Mouse (Mus musculus) induced T-regulatory cell, adult 2 months (primary cell): ENCODE data around the gene Ntrk3.

Source experiments
- DNase-seq: peaks from one replicate; pipeline ENCODE4 v3.0.0-alpha.2; 2012; ENCODE audit warnings: low read depth

Gene Ntrk3

DNA sequence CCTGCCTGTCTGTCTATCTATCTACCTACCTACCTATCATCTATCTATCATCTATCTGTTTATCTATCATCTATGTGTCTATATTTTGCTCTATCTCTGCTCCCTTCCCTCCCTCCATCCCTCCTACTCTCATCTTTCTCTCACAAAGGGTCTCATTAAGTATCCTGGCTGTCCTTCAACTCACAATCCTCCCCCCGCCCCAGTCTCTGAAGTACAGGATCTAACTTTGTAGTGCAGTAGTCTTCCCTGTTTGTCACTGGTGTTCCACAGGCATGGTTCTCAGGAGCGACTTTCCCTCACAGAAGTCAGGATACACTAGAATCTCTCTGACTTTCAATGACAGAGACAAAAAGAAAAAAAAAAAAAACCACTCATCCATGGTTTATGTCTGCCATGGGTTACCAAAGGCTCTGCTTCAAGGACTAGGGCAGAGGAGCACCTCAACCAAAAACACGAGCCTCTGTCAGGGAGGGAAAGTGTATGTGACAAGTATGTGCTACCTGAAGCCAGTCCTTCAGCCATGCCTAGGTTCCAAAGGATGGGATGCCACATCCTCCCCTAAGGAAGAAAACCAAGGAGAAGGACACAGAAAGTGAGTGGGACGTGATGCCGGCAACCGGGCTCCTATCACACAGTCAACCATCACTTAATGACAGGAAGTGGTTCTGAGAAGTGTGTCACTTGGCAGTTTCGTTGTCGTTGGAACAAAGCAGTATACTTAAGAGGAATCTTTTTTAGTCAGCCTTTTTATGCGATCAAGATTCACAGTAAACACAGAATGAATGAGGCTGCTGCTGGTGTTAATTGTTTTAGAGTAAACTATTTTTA is 16.6 kb downstream of the Ntrk3 start:
- peak; percentile 86 for DNase-seq

DNA sequence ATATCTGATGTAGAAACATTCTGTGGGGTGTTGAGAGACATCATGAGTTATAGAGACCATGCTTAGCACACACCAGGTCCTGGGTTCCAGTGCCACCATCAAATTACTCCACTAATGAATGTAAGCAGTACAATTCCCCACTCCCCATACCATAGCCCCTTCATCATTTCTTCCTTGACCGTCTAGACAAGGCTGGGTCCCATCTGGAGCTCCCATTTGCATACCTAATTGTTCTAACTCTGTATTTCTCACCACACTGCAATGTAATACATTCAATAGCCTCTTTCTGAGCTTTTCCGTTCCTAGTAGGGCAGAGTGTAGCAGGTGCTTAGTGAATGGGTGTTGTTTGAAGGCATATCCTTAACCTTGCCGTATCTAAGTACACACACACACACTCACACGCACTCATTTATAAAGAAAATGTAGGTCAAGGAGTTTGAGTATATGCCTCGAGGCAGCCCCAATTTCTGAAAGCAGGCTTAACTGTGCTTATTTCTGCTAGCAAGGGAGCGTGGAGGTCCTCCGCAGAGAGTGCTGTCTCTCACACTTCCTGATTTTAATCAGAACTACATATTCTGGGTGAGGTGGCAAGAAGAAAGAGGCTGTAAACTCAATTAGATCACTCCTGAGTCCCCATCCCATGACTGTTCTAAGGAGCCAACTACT is 17.9 kb downstream of the Ntrk3 start:
- peak; percentile 55 for DNase-seq

DNA sequence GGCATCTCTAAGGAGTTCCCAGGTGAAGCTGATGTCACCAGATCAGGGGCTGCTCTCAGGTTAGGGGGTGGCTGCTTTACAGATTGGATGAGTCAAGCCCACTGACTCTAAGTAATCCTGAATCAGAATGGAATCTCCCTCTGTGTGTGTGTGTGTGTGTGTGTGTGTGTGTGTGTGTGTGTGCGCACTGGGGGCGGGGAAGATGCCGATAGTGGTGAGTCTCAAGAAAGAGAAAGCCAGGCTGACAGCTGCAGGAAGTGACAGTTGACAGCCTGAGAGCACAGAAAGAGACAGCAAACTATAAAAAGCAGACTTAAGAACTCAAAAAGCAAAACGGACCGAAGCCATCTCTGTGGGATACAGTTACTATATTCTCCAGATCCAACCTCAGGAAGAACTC is 18.7 kb downstream of the Ntrk3 start:
- DNase-seq: peak; percentile 76

DNA sequence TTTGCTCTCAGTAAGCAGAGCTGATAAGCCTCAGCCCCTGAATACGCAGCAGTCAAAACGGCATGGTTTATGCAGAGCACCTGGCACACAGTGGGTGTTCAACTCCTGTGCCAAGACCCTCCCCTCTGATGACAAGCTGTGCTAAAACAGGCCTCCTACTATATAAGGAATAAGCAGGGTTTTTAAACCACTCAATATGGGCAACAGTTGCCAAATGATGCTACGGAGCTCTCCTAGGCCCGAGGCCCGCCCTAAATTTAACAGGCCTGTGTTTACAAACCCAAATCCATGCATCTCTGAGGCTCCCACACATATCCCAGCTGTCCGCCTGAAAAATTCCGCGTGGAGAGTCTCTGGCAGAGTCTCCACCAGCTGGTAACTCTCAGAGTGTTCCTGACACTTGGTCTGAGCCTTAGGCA is 19.6 kb downstream of the Ntrk3 start:
- no peak for DNase-seq

DNA sequence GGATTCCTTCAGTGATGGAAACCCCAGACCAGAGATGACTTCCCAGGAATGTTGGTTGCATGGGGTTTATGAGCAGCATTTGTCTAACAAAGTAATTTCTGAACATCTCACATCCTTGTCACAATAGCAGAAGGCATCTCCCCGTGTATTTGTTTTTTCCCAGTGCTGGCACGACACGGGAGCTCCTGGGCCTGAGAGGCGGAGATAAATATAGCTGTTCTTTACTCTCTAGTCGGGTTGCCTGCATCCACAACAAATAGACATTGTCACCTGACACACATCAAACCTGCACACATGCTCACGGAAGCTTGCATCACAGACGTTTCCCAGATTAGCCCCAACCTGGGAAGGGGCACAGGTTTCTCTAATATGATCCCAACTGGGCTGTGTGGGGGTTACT is 30.1 kb downstream of the Ntrk3 start:
- no peak for DNase-seq

DNA sequence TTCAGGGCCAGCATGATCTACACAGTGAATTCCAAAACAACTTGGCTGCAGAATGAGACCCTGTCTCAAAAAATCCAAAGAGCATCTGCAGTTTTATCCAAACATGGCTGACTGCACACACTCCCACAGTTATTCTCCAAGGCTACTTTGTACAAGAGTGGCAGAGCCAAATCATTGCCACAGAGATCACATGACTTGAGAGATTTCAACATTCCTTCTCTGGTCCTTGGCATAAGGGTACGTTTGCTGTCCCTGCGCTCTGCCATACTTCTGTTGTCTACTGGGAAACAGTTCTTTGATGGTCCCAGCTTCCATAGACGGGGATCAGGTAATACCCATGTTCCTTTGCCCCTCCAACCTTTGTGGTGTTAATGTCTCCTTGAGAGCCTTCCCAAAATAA is 30.7 kb downstream of the Ntrk3 start:
- DNase-seq: no peak

DNA sequence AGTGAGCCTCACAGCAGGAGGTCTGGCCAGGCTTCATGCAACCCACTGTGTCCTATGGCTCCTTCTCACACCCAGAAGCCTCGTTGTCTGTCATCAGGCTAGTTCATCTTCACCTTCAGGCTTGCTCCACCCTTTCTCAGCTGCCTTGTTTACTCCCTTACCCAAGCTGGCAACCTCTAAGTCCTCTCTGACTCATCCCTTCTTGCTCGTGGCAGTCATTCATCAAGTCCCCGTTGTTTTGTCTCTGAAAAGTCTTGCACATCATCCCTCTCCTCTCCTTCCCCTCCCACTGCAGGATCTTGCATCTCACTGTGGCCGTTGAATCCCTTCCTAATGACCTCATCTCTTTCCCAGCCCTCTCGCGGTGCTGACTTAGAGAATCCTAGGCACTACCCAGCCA is 35.1 kb downstream of the Ntrk3 start:
- no peak for DNase-seq

DNA sequence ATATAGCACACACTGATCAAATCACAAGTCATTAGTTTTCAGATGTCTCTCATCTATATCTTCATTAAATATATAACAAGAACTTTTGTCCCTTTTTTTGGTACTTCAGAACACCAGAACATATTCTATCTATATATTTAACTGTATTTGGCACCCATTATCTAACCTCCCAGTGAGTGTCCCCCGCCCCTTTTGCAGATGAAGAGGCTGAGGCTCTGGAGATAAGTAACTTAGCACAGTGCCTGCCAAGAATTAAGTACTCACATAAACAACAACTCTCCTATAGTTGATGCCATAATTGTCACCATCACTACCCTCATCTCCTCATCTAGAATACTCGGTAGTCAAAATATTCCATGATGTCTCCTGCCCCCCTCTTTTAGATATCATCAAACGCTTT is 42.6 kb downstream of the Ntrk3 start:
- DNase-seq: no peak

DNA sequence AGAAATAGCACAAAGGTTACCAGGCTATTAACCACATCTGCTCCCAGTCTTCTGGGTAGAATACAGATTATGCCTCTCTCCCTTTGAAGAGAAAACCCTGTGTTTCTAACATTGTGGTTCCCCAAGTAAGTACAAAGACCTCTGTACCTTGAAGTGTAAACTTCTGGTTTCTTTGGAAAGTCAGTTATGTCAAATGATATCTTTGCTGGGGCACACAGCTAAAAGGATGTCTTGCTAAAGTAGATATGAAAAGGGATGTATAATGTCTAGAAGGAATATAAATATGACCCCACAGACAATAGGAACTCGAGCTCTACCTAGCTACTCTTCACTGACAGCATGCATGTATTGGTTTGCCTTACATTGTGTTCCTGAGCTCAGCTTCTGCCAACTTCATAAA is 44.7 kb downstream of the Ntrk3 start:
- no peak for DNase-seq

DNA sequence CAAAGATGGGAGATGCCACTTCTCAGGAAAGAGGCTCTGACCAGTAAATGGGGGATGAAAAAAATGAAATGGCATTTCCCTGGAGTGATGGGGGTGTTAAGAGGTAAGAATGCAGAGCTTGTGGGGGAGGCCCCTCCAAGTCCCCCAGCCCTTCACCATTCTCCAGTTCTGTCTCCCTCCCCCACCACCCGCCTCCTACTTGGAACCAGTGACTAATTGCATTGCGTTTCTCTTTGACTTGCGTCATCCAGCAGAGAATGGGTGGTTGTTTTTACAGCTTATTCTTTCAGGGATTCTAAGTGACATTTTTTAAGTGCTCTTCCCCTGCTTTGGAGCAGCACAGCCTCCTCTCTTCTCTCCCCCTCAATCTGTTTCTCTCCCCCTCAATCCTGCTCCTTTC is 46.9 kb downstream of the Ntrk3 start:
- DNase-seq: no peak

DNA sequence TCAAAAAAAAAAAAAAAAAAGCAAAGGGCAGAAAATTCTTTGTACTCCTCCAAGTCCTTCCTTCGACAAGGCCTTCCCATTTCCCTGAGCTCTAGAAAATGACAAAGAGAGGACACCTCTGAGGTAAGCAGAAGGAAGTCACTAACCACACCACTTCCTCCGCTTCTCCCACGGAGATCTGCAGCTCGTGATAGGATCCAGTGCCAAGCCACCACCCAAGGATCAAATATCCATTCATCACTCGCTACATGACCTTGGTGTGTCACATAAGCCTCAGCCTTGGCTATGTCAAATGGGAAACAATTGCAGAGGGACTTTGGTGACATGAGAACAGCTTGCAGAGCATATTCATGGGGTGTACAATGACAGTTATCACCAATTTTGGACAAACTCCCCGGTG is 52.9 kb downstream of the Ntrk3 start:
- DNase-seq: peak; percentile 7

DNA sequence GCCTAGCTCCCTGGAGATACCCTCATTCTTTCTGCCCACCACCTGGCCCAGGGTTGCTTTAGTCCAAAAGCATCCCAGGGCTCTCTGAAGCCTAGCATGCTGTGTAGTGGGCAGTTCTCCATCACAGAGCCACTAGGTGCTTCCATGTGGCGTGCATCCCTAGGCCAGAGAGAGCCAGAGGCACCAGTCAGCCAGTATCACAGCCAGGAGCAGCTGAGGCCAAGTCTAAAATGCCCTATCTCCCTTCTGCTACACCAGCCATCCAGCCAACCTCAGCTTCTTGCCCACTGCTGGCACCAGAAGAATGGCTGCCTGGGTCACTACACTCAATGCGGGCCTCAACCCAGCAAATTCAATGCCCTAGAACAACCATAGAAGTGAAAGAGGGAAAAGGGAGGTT is 56.9 kb downstream of the Ntrk3 start:
- DNase-seq: no peak

DNA sequence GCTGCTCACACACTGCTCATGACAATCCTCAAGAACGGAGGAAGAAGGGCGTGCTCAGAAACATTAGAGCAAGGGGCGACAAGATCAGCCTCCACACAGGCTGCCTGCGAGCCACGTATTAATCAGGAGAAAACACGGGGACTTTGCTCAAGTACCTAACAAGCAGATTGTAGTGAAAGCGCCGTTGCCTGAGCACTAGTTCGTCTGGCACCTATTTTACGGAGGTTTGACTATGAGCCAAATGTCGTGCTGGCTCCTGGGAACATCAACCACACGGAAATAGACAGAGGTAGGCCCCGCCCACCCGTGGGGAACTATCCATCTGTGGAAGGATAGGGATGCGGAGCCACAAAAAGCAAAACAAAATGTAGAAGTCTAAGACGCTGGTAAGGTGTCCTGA is 68.4 kb downstream of the Ntrk3 start:
- no peak for DNase-seq

DNA sequence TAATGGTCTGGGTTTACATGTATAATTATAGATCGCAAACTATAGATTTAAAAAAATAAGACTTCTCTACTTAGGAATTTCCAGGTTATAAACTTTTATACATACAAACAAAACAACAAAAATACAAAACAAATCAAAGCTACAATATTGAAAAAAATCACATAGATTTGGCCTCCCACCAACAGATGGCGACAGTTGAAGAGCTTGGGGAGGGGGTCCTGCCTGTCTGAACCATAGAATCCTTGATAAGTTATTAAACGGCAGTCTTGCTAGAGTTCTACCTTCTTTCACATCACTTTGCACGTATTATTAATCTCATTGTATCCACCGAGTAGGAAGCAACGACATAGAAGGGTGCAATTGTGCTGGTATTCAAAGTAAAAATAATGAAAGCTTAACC is 68.9 kb downstream of the Ntrk3 start:
- DNase-seq: peak; percentile 24

DNA sequence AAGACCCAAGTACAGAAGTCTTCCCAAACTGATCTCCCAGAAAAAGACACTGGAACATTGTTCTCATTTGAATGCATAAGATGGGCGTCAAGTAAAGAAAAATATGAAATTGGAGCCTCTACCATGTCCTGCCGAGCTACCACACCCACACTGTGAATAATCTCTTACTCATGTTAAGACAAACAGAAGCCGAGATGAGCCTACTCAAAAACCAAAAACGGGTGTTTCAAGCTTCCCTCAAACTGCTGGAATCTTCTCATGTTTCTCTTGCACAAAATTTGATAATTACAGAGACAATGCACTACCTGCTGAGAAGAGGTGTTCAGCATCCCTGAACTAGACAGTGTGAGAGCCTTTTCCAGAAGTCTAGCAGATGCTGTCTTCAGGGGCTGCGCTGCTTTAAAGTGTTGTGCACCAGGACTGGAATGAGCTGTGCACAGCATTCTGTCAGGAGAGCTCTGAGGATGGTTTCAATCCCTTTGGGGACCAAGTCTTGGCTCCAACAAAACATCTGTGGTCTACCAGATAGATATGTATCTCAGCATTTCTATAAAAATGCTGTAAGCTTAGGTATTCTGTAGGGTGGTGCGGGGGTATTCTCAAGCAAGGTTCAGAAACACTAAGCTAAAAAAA is 69.7 kb downstream of the Ntrk3 start:
- no peak for DNase-seq

DNA sequence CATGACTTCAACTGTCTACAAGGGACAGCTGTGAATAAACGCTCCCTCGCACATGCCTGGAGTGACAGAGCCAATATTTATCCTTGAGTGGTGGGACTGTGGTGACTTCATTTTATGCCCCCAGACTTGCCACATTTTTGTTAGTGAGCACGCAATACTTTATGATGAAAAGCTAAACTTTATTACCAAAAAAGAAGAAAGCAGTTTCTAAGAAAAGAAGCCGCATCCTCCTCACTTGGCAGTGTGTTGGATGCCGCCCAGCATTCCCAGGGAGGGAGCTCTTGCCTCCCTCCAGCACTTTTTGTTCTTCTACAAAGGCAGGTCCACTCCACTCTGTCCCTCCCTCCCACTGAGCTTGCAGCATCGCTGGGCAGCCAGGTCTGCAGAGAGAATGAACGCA is 77.0 kb downstream of the Ntrk3 start:
- DNase-seq: no peak

DNA sequence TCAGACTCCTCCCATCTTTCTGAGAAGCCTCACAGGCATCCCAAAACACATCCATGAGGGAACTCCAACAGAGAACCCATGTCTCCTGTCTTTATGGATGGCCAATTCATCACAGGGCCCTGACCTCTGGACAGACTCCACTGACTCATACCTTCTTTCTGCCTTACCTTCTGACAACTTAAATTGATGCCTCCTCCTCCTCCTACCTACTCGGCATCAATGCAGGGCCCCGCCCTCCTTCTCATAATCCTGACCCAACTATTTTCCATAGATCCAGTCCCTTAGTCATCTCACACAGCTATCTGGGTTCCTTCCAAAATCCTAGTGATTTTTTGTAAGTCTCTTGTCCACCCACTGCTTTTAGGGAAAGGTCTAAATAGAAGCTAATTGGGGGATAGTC is 78.0 kb downstream of the Ntrk3 start:
- no peak for DNase-seq

DNA sequence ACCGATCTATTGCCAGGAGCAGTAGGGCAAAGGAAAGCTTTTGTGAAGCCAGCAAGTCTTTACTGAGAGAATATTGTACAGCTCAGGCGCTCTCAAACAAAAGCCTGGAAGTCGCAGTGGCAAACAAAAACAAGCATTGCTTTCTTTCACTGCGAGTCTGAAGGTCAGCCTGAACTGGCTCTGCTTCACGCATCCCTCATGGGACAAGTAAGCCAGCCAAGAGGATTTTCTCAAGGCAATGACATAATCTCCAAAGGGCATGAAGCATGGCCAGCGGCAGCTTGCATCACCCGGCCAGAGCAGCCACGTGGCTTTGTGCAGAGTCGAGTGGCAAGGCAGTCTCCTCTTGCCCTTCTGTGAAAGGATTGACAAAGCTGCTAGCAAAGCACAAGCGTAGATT is 79.8 kb downstream of the Ntrk3 start:
- DNase-seq: no peak

DNA sequence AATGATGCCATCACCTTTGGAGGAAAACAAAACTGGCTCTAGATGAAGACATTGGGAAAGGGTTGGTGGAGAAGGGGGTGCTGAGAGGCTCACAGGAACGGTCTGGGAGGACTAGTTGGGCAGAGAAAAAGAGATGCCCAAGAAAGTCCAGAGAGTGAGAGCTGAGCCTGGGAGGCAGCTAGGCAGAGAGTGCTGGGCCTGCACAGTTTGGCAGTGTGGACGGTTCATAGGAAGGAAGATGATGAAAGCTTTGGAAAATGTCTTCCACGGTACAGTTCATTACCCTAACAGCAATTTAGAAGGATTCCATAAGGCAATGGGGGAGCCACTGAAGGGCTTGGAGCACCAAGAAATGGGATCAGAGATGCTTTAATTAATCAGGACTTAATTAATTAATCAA is 81.6 kb downstream of the Ntrk3 start:
- no peak for DNase-seq

DNA sequence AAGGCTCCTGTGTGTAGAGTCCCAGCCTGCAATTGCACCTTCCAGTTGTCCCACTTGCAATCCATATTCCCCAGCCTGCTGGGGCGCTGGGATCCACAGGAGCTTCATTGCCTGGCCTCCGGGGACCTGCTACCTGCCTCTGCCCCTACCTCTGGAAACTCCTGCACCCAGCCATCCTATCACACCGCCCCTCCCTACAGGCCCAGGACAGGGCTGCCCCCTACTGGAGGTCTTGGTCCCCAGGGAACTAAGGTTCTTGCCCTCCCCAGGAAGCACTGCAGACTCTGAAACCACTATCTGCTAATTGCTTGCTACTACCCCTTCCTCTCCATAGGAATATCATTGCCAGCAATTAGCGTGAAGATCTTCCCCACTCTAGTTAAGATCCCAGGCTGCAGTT is 84.1 kb downstream of the Ntrk3 start:
- DNase-seq: peak; percentile 6

DNA sequence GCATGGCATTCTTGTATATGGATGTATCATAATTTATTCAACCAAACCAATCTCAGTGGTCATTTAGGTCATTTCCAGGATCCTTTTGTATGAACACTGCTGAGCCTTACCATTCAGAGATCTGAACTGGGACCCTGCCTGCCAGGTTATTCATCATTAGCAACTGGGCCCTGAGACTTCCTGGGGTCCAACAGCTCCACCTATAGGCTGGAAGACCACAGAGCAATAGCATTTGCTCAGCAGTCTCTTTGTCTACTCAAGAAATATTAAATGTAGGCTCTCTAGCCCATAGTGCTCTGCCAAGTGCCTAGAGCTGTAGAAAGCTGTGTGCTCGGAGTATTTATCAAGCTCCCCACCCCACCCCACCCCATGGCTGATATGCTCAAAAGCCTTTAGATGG is 85.5 kb downstream of the Ntrk3 start:
- peak; percentile 20 for DNase-seq

DNA sequence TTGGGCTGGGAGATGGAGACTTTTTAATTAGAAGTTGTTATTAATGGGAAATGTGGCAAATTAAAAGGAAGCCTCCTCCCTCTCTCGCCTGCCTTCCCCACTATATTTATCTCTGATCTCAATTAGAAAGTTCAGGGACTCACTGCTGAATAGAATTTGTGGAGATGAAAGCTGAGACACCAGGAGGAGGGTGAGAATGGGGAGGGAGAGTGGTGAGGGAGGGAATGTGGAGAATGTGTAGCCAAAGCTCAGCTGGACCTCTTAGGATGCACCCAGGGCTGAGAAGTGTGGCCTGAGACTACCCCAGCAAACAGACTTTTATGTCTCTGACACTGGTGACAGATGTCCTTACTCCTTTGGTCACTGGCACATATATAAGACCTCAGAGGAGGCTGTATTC is 86.3 kb downstream of the Ntrk3 start:
- DNase-seq: no peak

DNA sequence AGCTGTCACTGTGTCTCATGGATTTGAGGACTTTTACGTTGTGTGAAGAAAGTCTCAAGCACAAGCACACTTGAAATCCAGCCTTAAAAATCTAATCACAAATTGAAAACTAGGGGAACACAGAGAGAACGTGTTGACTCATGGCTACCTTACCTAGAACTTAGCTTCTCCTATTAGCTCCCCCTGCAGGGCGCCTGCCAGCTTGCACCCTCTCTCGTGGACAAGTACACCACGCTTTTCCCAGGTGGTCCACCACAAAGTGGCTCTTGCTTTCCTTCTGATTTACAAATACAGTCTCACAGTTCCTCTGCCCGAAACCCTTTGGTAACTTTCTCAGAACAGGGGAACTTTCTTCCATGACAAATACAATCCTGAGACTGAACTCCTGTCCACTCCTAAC is 94.1 kb downstream of the Ntrk3 start:
- DNase-seq: peak; percentile 34
